Mouse (Mus musculus): Measurements from ENCODE around the gene Dlgap1.

GRCm38 (mm10) chr17:70870581-70870980 lies 901.7 kb downstream of the Dlgap1 start:
- TF ChIP-seq POLR2A (IDR thresholded peaks at IDR 0.05; ENCODE audit: low read depth, low read length) (no peak), CTCF (IDR thresholded peaks at IDR 0.05; ENCODE audit: borderline replicate concordance, insufficient read depth, low read length) (no peak)

All from embryonic fibroblast, embryonic 13.5 days (primary cell).